9 mouse cellular contexts compared by ENCODE assay signal in the genomic region with DNA sequence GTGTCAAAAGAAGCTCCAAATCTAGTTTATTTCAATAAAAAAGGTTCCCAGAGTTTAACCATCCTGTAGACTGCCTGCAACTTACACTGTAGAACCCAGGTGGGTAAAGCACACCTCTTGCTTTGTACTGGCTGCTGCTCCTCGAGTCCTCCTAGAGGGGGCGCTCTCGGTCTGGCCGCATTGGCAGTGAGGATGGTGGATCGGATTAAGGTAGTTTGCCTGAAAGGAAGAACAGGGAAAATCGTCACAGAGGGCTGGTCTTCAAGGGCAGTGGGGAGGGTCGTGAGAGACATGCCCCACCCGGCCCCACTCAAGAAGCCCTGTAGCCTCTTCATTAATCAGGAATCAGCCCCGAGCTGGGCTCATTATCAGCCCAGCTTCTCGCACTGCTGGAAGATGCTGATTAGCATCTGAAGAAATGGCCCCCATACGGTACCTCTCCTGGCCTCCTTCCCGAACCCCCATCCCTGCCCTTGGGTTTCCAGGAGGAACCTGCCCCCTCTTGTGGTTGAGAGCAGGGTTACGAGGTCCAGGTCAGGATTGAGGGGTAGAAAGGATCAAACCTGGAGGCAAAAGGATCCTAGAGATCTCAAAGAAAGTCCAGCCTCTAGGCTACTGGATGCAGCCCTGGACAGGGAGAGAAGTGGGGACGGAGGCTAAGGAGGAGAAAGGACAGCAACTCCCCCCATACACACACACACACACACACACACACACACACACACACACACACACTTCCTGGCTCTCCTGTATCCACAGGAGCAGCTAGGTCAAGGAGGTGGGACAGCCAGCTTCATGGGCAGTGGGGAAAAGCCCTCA. TPM values are rescaled to one million over a fixed set of nuclear protein-coding genes. Genes with fewer than 3 reads are reported as not detected.
DNase-seq lines count a peak whose midpoint lies in the region; TF ChIP-seq lines count a peak whose summit lies in the region.
"Had no signal": no experiment of that assay in that cellular context is flagged by ENCODE, and none has a peak within 500 bp of the region (broad histone marks: within the 10 kb centered on the region; RNA-seq: fewer than 3 reads in every experiment).

No protein-coding gene starts in this region.

- TF ChIP-seq POLR2A in heart, adult 2 months (IDR thresholded peaks at IDR 0.05; ENCODE audit: insufficient read depth, low read depth, low read length) = no peak

- no peaks in the 10 kb centered on the region for H3K79me2 ChIP-seq in heart, adult 2 months (replicated peaks; ENCODE audit: control insufficient read depth, insufficient read depth, low read length)

- intact Hi-C loops in heart, adult 2 months (cut with DNase I) = no loop called here
- intact Hi-C loops in heart, postnatal 36 days (cut with DNase I) = no loop called here

- DNase-seq in heart, adult 2 months = no peak
- DNase-seq in heart, postnatal 36 days = no peak
- DNase-seq in embryonic facial prominence, embryonic 10.5 days (ENCODE audit: low spot score) = peak; percentile 68
- peak; percentile 48 for DNase-seq in midbrain, embryonic 10.5 days (ENCODE audit: low spot score)
- no peak for DNase-seq in frontal cortex, postnatal 36 days (ENCODE audit: low spot score in 2 of 2)
- no peak for DNase-seq in urinary bladder, postnatal 36 days (ENCODE audit: low spot score in 2 of 2)
- no peak for DNase-seq in layer of hippocampus, postnatal 10 days (ENCODE audit: low spot score in 2 of 2)

- TF ChIP-seq CTCF in heart, adult 2 months (IDR thresholded peaks at IDR 0.05) = peak; percentile 54
- TF ChIP-seq CTCF in E14TG2a.4 (conservative IDR thresholded peaks at IDR 0.05; ENCODE audit: low read length) = peak; percentile 87

- peaks cover 4% of the 10 kb centered on the region for H3K9me3 ChIP-seq in E14TG2a.4 (ENCODE audit: low read length)
- H3K9me3 ChIP-seq in embryonic facial prominence, embryonic 10.5 days = no peaks in the 10 kb centered on the region
- H3K9me3 ChIP-seq in midbrain, embryonic 10.5 days (replicated peaks) = no peaks in the 10 kb centered on the region
- H3K9me3 ChIP-seq: limb, embryonic 15.5 days had no signal

- no peak for TF ChIP-seq EP300 in heart, adult 2 months (IDR thresholded peaks at IDR 0.05; ENCODE audit: insufficient read depth, low read depth, low read length)

- H3K9ac ChIP-seq in heart, adult 2 months (ENCODE audit: low read depth, low read length) = no peak overlapping the region
- H3K9ac ChIP-seq: limb, embryonic 15.5 days had no signal

- H3K4me1 ChIP-seq in heart, adult 2 months (ENCODE audit: control insufficient read depth, insufficient read depth, low read length) = peaks cover 2% of the 10 kb centered on the region; the same call in 1 of the 2 replicates
- peaks cover 31% of the 10 kb centered on the region for H3K4me1 ChIP-seq in E14TG2a.4 (replicated peaks; ENCODE audit: low read depth, low read length)
- peaks cover 73% of the 10 kb centered on the region for H3K4me1 ChIP-seq in embryonic facial prominence, embryonic 10.5 days
- peaks cover 74% of the 10 kb centered on the region for H3K4me1 ChIP-seq in midbrain, embryonic 10.5 days

- peaks cover 8% of the 10 kb centered on the region; the same call in 1 of the 2 replicates for H3K27me3 ChIP-seq in heart, adult 2 months (ENCODE audit: control insufficient read depth, insufficient read depth, low read length)
- H3K27me3 ChIP-seq in E14TG2a.4 (ENCODE audit: insufficient read depth, low read length) = peaks cover 81% of the 10 kb centered on the region
- H3K27me3 ChIP-seq in embryonic facial prominence, embryonic 10.5 days (replicated peaks; ENCODE audit: low read depth, poor library complexity, severe bottlenecking) = peaks cover 97% of the 10 kb centered on the region
- H3K27me3 ChIP-seq in midbrain, embryonic 10.5 days (ENCODE audit: low read depth, poor library complexity, severe bottlenecking) = peaks cover 98% of the 10 kb centered on the region

- no peaks in the 10 kb centered on the region for H3K36me3 ChIP-seq in heart, adult 2 months (ENCODE audit: control insufficient read depth, insufficient read depth, low read length)
- no peaks in the 10 kb centered on the region for H3K36me3 ChIP-seq in E14TG2a.4 (ENCODE audit: insufficient read depth, low read length)
- no peaks in the 10 kb centered on the region for H3K36me3 ChIP-seq in embryonic facial prominence, embryonic 10.5 days (replicated peaks)
- H3K36me3 ChIP-seq in midbrain, embryonic 10.5 days = no peaks in the 10 kb centered on the region
- H3K36me3 ChIP-seq: limb, embryonic 15.5 days had no signal

- WGBS in heart, adult 2 months = 23% methylated on average over 14 of the region's 14 CpGs
- WGBS in embryonic facial prominence, embryonic 10.5 days = 7% methylated on average over 14 of the region's 14 CpGs
- 7% methylated on average over 14 of the region's 14 CpGs for WGBS in midbrain, embryonic 10.5 days

- H3K27ac ChIP-seq in heart, adult 2 months = no peak overlapping the region
- peak overlapping the region; percentile 86 for H3K27ac ChIP-seq in embryonic facial prominence, embryonic 10.5 days (replicated peaks)
- H3K27ac ChIP-seq in midbrain, embryonic 10.5 days (replicated peaks) = peak overlapping the region; percentile 85
- H3K27ac ChIP-seq: limb, embryonic 15.5 days had no signal

- H3K4me3 ChIP-seq in heart, adult 2 months = no peak overlapping the region
- H3K4me3 ChIP-seq in E14TG2a.4 (replicated peaks; ENCODE audit: low read length) = no peak overlapping the region
- peak overlapping the region; percentile 51 for H3K4me3 ChIP-seq in embryonic facial prominence, embryonic 10.5 days
- peak overlapping the region; percentile 5; the same call in 1 of the 2 replicates for H3K4me3 ChIP-seq in midbrain, embryonic 10.5 days

RNA-seq across cellular contexts. Expression of gene Asic4, which starts 6.7 kb away (rescaled TPM):
- not detected for total RNA-seq in heart, adult 2 months (2021)
- not detected in 2 replicates for polyA plus RNA-seq in heart, adult 2 months (2012; rRNA removed)
- total RNA-seq in heart, postnatal 36 days (2021) = not detected
- polyA plus RNA-seq in embryonic facial prominence, embryonic 10.5 days (2016; fragmentation: Nextera tagmentation; extraction: Ambion mirVana) = 2.1 and 2.4 TPM in 2 replicates
- polyA plus RNA-seq in midbrain, embryonic 10.5 days (2016; fragmentation: Nextera tagmentation; extraction: Ambion mirVana) = 6.1 and 17.7 TPM in 2 replicates
- total RNA-seq in layer of hippocampus, postnatal 10 days (2021) = 10 to 100 TPM; 16.2 to 17.4 TPM

RNA-seq across cellular contexts. Expression of gene Gmppa, which starts 21.2 kb away (rescaled TPM):
- total RNA-seq in heart, adult 2 months (2021) = 10 to 100 TPM; 38.9 to 39.9 TPM
- 91.3 and 94.6 TPM in 2 replicates for polyA plus RNA-seq in heart, adult 2 months (2012; rRNA removed)
- total RNA-seq in heart, postnatal 36 days (2021) = 10 to 100 TPM; 35.5 to 39.9 TPM
- polyA plus RNA-seq in embryonic facial prominence, embryonic 10.5 days (2016; fragmentation: Nextera tagmentation; extraction: Ambion mirVana) = 57.1 and 61.3 TPM in 2 replicates
- polyA plus RNA-seq in midbrain, embryonic 10.5 days (2016; fragmentation: Nextera tagmentation; extraction: Ambion mirVana) = 70.2 and 73.1 TPM in 2 replicates
- 10 to 100 TPM; 55.0 to 60.5 TPM for total RNA-seq in layer of hippocampus, postnatal 10 days (2021)

RNA-seq across cellular contexts. Expression of gene Chpf, which starts 22.2 kb away (rescaled TPM):
- total RNA-seq in heart, adult 2 months (2021) = 10 to 100 TPM; 23.2 to 25.0 TPM
- polyA plus RNA-seq in heart, adult 2 months (2012; rRNA removed) = 26.9 and 37.8 TPM in 2 replicates
- 10 to 100 TPM; 25.5 to 26.8 TPM for total RNA-seq in heart, postnatal 36 days (2021)
- 25.3 and 27.0 TPM in 2 replicates for polyA plus RNA-seq in embryonic facial prominence, embryonic 10.5 days (2016; fragmentation: Nextera tagmentation; extraction: Ambion mirVana)
- polyA plus RNA-seq in midbrain, embryonic 10.5 days (2016; fragmentation: Nextera tagmentation; extraction: Ambion mirVana) = 24.4 and 25.2 TPM in 2 replicates
- total RNA-seq in layer of hippocampus, postnatal 10 days (2021) = 10 to 100 TPM; 78.4 to 79.4 TPM

RNA-seq across cellular contexts. Expression of gene Tmem198, which starts 22.4 kb away (rescaled TPM):
- total RNA-seq in heart, adult 2 months (2021) = under 1 TPM; 0.21 to 0.66 TPM
- polyA plus RNA-seq in heart, adult 2 months (2012; rRNA removed) = 0.39 and 0.73 TPM in 2 replicates
- under 1 TPM; 0.11 to 0.19 TPM for total RNA-seq in heart, postnatal 36 days (2021)
- polyA plus RNA-seq in embryonic facial prominence, embryonic 10.5 days (2016; fragmentation: Nextera tagmentation; extraction: Ambion mirVana) = 3.3 and 3.5 TPM in 2 replicates
- 9.9 and 17.4 TPM in 2 replicates for polyA plus RNA-seq in midbrain, embryonic 10.5 days (2016; fragmentation: Nextera tagmentation; extraction: Ambion mirVana)
- total RNA-seq in layer of hippocampus, postnatal 10 days (2021) = 10 to 100 TPM; 48.3 to 53.8 TPM

RNA-seq across cellular contexts. Expression of gene Obsl1, which starts 49.3 kb away (rescaled TPM):
- 100 to 1,000 TPM; 117 to 131 TPM for total RNA-seq in heart, adult 2 months (2021)
- 87.8 and 119 TPM in 2 replicates for polyA plus RNA-seq in heart, adult 2 months (2012; rRNA removed)
- total RNA-seq in heart, postnatal 36 days (2021) = 100 to 1,000 TPM; 130 to 136 TPM
- polyA plus RNA-seq in embryonic facial prominence, embryonic 10.5 days (2016; fragmentation: Nextera tagmentation; extraction: Ambion mirVana) = 57.9 and 63.0 TPM in 2 replicates
- polyA plus RNA-seq in midbrain, embryonic 10.5 days (2016; fragmentation: Nextera tagmentation; extraction: Ambion mirVana) = 35.2 and 35.7 TPM in 2 replicates
- total RNA-seq in layer of hippocampus, postnatal 10 days (2021) = 10 to 100 TPM; 30.7 to 38.2 TPM

Comparison
In these comparisons a context has a peak if more than half of its experiments do, and no peak if none do; other contexts are left out.
1. DNase-seq: peak in embryonic facial prominence, embryonic 10.5 days (single experiment) and midbrain, embryonic 10.5 days (single experiment); none in heart, adult 2 months (0 of 2), heart, postnatal 36 days (0 of 2), frontal cortex, postnatal 36 days (0 of 2), urinary bladder, postnatal 36 days (0 of 2) and layer of hippocampus, postnatal 10 days (0 of 2).
2. H3K4me3 ChIP-seq: peak in embryonic facial prominence, embryonic 10.5 days (single experiment) and midbrain, embryonic 10.5 days (single experiment); none in heart, adult 2 months (single experiment) and E14TG2a.4 (single experiment).
3. RNA of gene Asic4, which starts 6.7 kb away (total RNA-seq): 16.2 to 17.4 TPM in layer of hippocampus, postnatal 10 days; not detected in heart, adult 2 months and not detected in heart, postnatal 36 days; every median in the first group is over 10 times any median in the second.